Mouse (Mus musculus) heart, adult 2 months (tissue): ENCODE measurements around the gene Dcbld2.
A peak's percentile ranks its signal among the peaks of the same experiment; 100 is the strongest.

Source experiments
- CTCF ChIP-seq: fragments of 200-600 bp; IDR thresholded peaks from 2 replicates; pipeline ENCODE4 v1.8.1; 2022; ENCODE audit warnings: antibody characterized with exemption, mild to moderate bottlenecking, moderate library complexity
- EP300 ChIP-seq: fragments of 200-500 bp; IDR thresholded peaks from 2 replicates; pipeline ENCODE4 v1.6.1; 2011; ENCODE audit warnings: low read depth, low read length, control low read depth; ENCODE audit not compliant: insufficient read depth
- POLR2A ChIP-seq: fragments of 200-500 bp; IDR thresholded peaks from 2 replicates; pipeline ENCODE4 v1.6.1; 2011; ENCODE audit warnings: mild to moderate bottlenecking, low read depth, low read length, control low read depth; ENCODE audit not compliant: insufficient read depth

GRCm38 (mm10) chr16:58408487-58409281 lies 441 bp downstream of the Dcbld2 start:
- TF ChIP-seq CTCF (no peak), POLR2A (peak; percentile 67), EP300 (no peak)
